Mouse (Mus musculus): ENCODE results near the gene Zfp719. TPM values are rescaled to one million over a fixed set of nuclear protein-coding genes. Genes with fewer than 3 reads are reported as not detected.

The Zfp719 gene
- 8.3 and 9.3 TPM in 2 replicates for polyA plus RNA-seq (2012; rRNA removed)

GRCm38 (mm10) chr7:43579440-43580171, at the start of gene Zfp719:
TSS of gene Zfp719 (plus strand) at chr7:43579610.
- DNase-seq (ENCODE audit: extremely low spot score in 1 of 2, low spot score in 1 of 2) = peak; percentile 95 to 97

GRCm38 (mm10) chr7:43530216-43530785, 49.1 kb upstream of the Zfp719 start:
- DNase-seq (ENCODE audit: extremely low spot score in 1 of 2, low spot score in 1 of 2) = no peak

DNA sequence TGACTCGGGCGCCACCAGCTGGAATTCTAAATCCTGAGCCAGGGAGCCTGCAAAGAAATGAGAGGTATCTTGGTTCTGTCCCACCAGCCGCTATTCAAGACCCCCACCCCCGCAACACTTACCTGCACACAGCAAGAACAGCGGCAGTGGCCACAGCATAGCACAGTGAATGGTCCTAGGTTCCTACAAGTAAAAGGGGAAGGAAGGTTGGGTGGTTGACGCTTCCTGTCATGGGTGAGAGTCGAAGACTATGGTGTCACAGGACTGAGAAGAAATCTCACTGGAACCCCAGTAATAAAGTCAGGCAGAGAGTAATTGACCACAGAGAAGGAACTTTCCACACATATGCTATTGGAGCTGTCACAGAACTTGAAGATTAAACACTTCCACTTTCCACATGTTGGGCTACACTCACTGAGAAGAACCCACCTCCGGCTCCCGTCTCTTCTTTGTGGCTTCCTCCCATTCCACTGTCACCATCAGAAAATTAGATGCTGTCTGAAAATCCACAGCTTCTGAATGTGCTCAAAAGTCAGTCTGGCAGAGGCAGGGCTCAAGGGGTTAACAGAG, 46.4 kb upstream of the Zfp719 start:
- DNase-seq (ENCODE audit: extremely low spot score in 1 of 2, low spot score in 1 of 2) = no peak

DNA sequence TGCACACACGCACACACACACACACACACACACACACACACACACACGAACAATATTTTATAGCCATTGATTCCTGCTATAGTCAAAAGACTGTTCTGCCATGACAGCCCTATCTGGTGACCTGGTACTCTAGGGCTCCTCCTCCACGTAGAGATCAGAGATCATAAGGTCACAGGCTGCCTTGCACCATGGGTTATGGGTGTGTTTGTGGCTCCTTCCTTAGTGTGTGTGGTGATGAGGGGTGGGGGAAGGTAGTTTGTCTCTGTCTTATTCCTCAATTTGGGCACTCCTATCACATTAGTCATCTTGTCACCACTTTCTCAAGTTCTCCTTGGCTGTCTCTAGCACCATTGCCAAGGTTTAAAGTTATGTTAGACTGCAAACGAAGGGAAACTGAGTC, 40.9 kb upstream of the Zfp719 start:
- no peak for DNase-seq (ENCODE audit: extremely low spot score in 1 of 2, low spot score in 1 of 2)

GRCm38 (mm10) chr7:43544225-43544977, 35.0 kb upstream of the Zfp719 start, which contains the start of gene Cd33:
TSS of gene Cd33 (minus strand) at chr7:43544428.
- no peak for DNase-seq (ENCODE audit: extremely low spot score in 1 of 2, low spot score in 1 of 2)

GRCm38 (mm10) chr7:43545656-43546545, 33.5 kb upstream of the Zfp719 start:
- no peak for DNase-seq (ENCODE audit: extremely low spot score in 1 of 2, low spot score in 1 of 2)

- DNase-seq (ENCODE audit: extremely low spot score in 1 of 2, low spot score in 1 of 2) = no peak
Observed at GRCm38 (mm10) chr7:43547666-43548065, 31.7 kb upstream of the Zfp719 start.

DNA sequence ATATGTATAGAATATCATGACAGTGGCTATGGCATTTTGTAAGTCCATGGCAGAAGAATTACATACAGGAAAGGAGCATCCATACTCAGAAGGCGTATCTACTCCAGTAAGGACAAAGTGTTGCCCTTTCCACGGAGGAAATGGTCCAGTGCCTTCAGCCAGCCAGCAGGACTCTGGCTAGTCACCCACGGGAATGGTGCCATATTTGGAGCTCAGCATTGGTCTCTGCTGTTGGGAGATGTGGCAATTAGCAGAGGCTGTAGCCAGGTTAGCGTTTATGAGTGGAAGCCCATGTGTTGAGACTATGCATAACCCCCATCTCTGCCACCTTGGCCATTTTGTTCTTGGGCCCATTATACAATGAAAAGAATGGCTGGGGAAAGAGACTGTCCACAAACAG, 31.2 kb upstream of the Zfp719 start:
- DNase-seq (ENCODE audit: extremely low spot score in 1 of 2, low spot score in 1 of 2) = no peak

DNA sequence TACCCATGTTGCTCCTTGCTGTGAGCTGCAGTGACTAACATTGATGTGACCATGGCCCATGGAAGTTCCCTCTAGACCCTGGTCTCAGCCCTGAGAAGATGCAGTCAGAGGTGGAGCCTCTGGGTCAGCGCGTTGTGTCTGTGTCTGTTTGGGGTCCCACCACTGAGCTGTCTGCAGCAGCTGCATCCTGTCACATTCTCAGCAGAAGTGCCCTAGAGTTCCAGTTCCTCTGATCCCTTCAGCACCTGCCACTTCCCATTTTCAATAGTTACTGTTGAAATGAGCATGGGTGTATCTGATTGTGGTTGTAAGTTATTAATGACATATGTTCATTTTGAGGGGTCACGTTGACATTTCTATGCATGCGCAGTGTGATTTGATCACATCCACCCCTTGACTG, 26.3 kb upstream of the Zfp719 start:
- DNase-seq (ENCODE audit: extremely low spot score in 1 of 2, low spot score in 1 of 2) = no peak

- no peak for DNase-seq (ENCODE audit: extremely low spot score in 1 of 2, low spot score in 1 of 2)
Observed at GRCm38 (mm10) chr7:43554550-43554949, 24.9 kb upstream of the Zfp719 start.

DNA sequence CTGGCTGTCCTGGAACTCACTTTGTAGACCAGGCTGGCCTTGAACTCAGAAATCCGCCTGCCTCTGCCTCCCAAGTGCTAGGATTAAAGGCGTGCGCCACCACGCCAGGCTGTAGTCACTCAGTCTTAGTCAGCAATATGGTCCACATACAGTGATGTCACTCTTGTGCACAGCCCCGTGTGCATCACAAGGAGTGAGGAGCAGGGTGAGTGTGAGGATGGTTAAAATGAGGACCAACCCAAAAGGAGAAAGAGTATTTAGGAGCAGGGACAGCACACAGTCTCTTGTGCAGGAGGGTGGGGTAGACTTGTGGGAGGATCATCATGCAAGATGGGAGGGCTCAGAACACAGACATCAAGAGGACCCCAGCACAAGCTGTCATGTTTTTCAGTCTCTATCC, 24.1 kb upstream of the Zfp719 start:
- no peak for DNase-seq (ENCODE audit: extremely low spot score in 1 of 2, low spot score in 1 of 2)

DNA sequence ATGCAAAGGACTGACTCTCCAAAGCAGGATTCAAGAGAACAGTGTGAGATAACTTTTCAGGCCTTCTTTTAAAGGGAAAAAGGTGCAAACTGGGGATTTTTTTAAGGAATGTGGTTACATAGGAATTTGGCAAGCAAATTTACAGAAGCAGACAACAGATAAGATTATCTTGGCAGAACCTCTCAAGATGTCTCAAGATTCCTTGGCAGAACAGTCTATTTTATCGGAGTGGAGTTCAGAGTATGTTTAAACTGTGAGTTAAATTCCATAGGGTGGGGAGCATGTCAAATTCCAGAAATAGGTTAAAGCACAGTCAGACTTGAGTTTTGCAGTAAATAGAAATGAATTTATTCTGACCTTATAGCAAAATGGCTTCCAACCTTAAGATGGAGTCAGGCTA, 22.5 kb upstream of the Zfp719 start:
- no peak for DNase-seq (ENCODE audit: extremely low spot score in 1 of 2, low spot score in 1 of 2)

DNA sequence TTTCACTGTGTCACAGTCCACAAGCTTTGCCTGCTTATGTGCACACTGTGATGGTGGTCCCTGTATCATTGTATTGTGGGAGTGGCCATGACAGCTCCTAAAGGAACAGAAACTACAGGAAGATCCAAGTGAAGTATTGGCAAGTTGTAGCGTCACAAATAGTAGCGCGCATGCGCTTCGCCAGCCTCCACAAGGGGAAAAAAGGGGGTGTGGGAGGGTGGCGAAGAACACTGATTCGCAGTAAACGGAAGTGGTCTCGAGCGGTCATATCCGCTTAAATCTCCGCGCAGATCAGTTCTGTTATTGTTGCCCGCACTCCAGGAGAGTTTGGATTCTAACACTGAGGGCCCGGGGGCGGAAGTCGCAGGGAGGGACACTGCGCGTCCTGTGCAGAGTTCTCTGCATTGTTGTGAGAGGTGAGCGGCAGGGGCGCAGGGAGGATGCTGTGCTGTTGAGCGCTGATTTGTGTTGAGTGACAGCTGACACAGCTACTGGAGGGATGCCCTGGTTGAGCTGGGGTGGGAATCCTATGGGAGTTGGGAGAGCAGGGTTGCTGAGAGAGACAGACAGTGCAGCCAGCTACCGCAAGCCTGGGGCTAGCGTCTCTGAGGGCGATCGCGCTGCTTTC, 17.3 kb upstream of the Zfp719 start, which contains the start of gene Zfp658:
TSS of gene Zfp658 (plus strand) at position 251 of the 628 bp plus-strand sequence.
- peak; percentile 74 to 91 for DNase-seq (ENCODE audit: extremely low spot score in 1 of 2, low spot score in 1 of 2)

DNA sequence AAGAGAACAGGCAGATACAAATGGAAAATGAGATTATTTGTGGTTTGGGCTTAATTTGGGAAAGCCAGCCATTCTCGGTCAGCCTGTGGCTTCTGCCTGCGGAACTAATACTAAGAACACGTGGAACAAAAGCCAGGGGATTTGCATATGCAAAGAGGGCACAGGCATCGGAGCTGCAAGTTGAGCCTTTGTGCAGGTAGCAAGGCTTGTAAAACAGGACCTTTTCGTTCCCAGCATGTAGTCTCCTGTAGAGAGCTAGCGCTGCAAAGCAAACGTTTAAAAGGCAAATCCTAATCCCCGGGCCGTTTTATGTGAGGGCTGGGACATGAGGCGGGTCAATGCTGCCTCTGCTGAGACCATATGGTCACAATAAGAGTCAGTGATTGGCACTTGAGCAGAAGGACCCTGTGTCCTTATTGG, 16.7 kb upstream of the Zfp719 start:
- DNase-seq (ENCODE audit: extremely low spot score in 1 of 2, low spot score in 1 of 2) = no peak

- no peak for DNase-seq (ENCODE audit: extremely low spot score in 1 of 2, low spot score in 1 of 2)
Observed at GRCm38 (mm10) chr7:43563300-43563699, 16.1 kb upstream of the Zfp719 start.

DNA sequence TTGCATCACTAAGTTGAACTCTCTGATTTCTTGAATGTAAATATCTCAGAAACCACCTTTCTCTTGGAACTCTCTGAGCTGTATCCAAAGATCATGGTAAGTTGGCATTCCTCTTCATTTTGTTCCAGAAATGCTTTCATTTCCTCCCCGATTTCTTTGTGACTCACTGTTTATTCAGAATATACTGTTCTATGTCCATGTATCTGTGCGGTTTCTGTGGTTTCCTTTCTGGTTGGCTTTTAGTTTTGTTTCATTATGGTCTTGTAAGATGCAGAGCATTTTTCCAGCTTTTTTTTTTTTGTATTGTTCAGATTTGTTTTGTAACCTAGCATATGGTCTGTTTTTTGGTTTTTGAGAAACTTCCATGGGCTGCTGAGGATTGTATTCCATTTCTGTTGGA, 8.2 kb upstream of the Zfp719 start:
- no peak for DNase-seq (ENCODE audit: extremely low spot score in 1 of 2, low spot score in 1 of 2)

- DNase-seq (ENCODE audit: extremely low spot score in 1 of 2, low spot score in 1 of 2) = peak in 1 of 2 experiments; percentile 22
Observed at GRCm38 (mm10) chr7:43580526-43580925, 1.1 kb downstream of the Zfp719 start.

DNA sequence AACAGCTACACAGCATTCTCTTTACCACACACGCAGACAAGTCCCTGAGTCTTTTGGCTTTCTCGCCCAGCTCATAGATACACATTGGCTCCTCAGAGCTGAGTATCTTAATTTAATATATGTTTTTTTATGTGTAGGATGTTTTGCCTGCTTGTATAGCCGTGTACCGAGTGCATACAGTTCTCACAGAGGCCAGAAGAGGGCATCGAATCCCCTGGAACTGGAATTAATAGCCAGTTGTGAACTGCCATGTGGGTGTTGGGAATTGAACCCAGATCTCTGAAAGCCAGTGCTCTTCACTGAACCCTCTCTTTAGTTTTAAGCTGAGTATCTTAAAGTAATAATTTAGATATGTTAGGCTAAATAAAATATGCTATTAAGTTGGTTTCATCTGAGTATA, 5.4 kb downstream of the Zfp719 start:
- no peak for DNase-seq (ENCODE audit: extremely low spot score in 1 of 2, low spot score in 1 of 2)

- no peak for DNase-seq (ENCODE audit: extremely low spot score in 1 of 2, low spot score in 1 of 2)
Observed at GRCm38 (mm10) chr7:43601884-43602283, 22.5 kb downstream of the Zfp719 start.

Data from frontal cortex, adult 2 months (tissue).